Mouse (Mus musculus) spleen, adult 10 weeks (tissue): ENCODE data around the gene Rab23. TPM values are rescaled to one million over a fixed set of nuclear protein-coding genes. Genes with fewer than 3 reads are reported as not detected.

Experiments used
- polyA plus RNA-seq: library from polyadenylated mRNA; stranded (reverse); fragments of 350-450 nt; fragmentation: Illumina TruSeq; extraction: RNeasy Lipid Tissue Mini Kit (QIAGEN cat#74804); gene quantifications from one replicate; pipeline ENCODE4 v1.2.3, GENCODE M21; 2015; ENCODE audit warnings: low replicate concordance; ENCODE audit not compliant: insufficient read depth

Rab23 gene
- polyA plus RNA-seq, result 9.1 TPM

DNA sequence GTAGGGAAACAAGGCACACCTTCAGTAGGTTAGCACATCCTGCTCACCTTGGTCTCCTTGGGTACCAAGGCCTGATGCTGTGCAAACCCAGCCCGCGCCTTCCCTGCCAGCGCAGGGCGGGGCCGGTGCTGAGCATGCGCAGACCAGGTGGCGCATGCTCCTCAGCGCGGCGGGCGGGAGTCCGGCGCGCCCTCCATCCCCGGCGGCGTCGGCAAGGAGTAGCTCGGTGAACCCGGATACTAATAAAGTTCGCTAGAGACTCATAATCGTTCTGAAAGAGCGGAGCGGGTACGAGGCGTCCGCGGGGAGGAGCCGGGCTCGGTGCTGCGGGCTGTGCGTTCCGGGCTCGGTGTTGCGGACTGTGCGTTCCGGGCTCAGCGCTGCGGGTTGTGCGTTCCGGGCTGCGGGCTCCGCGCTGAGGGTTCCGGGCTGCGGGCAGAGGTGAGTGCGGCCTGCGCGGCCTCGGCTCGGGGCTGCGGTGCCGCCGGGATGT is at the start of gene Rab23:
TSS of gene Rab23 (plus strand) at position 155 of the 493 bp plus-strand sequence.

DNA sequence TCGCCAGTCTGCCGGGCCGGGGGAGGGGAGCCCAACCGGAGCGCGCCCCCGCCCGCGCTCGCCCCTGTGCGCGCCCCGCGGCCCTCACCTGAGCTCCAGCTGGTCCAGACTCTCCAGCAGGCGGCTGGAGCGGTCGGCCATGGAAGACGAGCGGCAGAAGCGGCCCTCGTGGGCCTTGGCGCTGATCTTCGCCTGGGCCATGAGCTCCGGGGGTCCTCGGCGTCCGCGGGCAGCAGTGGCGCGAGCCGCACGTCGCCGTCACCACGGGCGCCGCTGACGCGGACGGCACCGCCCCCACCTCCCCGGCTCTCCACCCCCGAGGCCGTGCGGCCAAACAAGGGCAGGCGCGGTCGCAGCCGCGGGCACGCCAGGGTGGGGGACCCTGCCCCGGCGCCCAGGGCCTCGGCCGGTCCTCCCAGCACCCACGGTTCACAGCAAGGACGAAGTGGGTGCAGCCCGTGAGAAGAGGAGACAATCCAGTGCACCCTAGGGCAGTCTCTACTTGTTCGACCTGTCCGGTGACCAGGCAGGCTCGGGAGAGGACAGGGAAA is 37.9 kb downstream of the Rab23 start, which contains the start of gene Bag2:
TSS of gene Bag2 (minus strand) at position 305 of the 551 bp plus-strand sequence.

Other genes with a start within 250 kb of the Rab23 start
- 13.7 TPM for gene Prim2, start 50.1 kb upstream of the Rab23 start, polyA plus RNA-seq
- 3.6 TPM for gene Bag2, start 37.9 kb downstream of the Rab23 start, polyA plus RNA-seq
- 29.9 TPM for gene Zfp451, start 94.7 kb downstream of the Rab23 start, polyA plus RNA-seq
- gene Bend6, start 187.9 kb downstream of the Rab23 start, polyA plus RNA-seq, result 2.9 TPM
- gene Dst, start 188.3 kb downstream of the Rab23 start, polyA plus RNA-seq, result 19.4 TPM